Mouse (Mus musculus): ENCODE results near the gene Il27ra.
A peak's percentile ranks its signal among the peaks of the same experiment; 100 is the strongest.
"Not testable (repeated sequence)": the region's sequence is repeated elsewhere in the genome, so short reads cannot be mapped to it uniquely, and the experiment has no call there.

Gene Il27ra

DNA sequence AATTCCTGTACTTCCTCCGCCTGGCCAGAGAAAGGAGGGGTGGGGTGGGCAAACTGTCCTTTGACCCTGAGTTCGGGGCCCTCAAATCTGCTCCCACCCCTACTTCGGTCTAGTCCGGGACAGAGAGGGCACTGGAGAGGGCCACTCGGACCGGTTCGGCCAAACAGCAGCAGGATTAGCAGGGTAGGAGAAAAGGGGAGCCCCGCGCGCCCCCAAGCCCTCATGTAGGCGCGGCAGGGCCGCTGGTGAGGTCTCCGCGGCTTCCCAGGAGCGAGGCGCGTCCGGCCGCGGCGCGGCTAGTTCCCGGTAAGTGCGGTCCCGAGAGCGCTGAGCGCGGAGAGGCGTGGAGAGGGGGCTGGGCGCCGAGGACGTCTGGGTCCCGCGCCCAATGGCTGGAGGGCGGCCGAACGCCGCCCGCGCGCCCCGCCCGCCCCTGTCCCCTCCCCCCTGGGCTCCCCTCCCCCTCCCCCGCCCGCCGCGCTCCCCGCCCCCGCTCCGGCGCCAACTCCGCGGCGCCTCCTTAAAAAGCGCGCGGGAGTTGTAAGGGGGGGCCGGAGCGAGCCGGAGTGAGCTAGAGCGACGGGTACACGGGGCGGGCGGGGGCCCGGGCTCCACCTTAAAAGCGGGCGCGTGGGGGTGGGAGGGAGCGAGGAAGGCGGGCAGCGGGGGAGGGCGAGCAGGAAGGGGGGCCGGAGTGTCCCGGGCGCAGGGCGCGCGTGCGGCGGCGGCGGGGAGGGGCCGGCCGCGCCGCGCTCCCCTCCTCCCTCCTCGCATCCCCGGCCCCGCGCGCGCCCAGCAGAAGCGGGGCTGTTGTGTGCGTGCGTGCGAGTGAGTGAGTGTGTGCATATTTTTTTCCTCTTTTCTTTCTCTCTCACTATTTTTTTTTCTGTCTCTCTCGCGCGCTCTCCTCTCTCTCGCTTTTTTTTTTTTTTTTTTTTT, 45.6 kb downstream of the Il27ra start:
- DNase-seq (ENCODE audit: low spot score in 2 of 2) = peak; percentile 82 to 89

DNA sequence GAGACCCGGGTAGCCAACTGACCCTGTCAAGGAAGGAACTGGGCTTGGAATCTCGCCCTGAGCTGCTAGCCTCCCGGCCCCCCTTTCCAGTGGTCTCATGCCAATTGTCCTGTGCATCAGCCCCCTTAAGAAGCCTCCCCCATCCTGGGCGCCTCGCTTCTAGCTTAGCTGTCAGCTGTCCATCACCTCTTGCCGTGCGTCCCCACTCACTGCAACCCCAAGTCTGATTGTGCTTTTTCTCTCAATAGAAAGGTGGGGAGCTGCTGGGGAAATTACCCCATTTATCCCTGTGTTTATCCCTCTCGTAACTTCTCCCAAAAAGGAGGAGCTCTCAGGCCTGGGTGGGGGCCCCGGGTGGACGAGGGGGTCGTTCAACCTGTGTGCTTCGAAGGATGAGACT, 46.4 kb downstream of the Il27ra start:
- peak in 1 of 2 experiments; percentile 67 for DNase-seq (ENCODE audit: low spot score in 2 of 2)

DNA sequence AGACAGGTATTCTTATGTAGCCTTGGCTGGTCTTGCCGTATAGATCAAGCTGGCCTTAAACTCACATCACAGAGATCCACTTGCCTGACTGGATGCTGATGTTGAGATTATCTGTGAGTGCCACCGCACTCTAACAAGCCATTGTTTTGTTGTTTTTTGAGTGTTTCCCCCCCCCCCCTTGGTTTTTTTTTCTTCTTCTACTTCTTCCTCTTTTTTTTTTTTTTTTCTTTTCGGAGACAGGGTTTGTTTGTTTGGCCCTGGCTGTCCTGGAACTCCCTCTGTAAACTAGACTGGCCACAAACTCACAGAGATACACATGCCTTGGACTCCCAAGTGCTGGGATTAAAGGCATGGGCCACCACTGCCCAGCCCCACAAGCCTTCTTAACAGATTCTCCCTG, 48.4 kb downstream of the Il27ra start:
- no peak for DNase-seq (ENCODE audit: low spot score in 2 of 2)

DNA sequence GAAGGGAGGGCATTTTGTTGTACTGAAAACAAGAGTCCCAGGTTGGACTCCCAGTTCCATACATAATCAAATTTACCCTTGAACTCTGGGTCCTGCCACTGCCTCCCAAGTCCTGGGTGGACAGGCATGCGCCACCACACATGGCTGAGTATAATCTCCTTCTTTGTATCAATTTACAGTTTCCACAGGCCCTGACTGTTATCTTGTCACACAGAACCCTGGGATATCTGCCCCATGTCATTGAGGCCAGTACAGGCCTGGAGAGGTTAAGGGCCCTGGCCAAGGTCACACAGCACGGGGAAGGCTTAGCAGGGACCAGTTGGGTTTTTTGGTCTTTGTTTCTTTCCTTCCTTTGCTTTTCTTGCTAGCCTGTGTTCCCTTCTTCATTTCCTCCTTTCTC, 49.9 kb downstream of the Il27ra start:
- DNase-seq (ENCODE audit: low spot score in 2 of 2) = no peak

DNA sequence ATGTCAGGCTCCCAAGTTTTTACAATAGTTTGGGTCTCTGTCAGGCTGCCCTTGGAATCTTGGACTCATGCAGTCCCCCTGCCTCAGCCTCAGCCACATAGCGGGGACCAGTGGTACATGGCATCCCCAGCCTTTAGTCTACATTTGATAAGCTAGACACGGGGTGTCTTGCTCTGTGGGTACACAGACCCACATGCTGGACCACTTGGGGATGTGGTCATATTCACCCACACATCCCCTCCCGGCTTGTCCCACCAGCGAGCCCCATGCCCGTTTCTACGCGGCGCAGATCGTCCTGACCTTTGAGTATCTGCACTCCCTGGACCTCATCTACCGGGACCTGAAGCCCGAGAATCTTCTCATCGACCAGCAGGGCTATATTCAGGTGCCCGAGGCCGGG, 52.2 kb downstream of the Il27ra start:
- no peak for DNase-seq (ENCODE audit: low spot score in 2 of 2)

DNA sequence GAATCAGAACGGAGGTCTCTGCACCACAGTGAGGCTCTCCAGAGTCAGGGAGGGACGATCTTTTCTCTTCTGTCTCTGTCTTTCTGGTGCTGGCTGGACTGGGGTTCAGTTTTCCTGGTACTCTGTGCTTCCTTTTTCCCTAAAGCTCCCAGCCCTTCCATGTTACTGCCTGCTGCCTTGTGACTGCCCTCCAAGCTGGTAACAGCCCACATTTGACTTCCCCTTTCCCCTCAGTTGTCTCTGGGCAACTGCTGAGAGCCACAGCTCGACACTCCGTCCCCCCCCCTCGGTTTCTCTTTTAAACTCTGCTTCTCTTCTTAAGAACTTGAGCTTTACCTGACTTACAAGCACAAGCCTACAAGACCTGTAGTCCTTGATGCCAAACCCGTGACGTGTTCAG, 53.1 kb downstream of the Il27ra start:
- DNase-seq (ENCODE audit: low spot score in 2 of 2) = no peak

DNA sequence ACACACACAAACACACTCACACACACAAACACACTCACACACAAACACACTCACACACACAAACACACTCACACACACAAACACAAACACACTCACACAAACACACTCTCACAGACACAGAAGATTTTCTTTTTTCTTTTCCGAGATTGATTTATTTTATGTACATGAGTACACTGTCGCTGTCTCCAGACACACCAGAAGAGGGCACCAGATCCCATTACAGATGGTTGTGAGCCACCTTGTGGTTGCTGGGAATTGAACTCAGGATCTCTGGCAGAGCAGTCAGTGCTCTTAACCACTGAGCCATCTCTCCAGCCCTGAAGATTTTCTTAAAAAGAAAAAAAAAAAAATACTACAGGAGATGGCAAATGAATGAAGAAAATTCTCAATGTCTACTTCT, 59.2 kb downstream of the Il27ra start:
- DNase-seq (ENCODE audit: low spot score in 2 of 2) = not testable (repeated sequence)

DNA sequence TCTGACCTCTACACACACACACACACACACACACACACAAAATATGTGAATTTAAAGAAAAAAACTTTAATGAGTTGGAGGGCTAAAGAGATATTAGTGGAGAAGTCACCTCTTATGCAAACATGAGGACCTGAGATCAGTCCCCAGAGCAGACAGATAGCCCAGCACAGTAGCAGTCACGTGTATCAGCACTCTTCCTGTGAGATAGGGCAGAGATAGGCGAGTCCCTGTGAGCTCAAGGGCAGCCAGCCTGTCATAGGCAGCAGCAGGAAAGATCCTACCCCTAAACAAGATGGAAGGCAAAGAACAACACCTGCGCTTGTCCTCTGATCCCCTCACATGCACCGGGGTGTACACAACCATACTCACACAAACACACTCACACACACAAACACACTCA, 59.9 kb downstream of the Il27ra start:
- DNase-seq (ENCODE audit: low spot score in 2 of 2) = peak in 1 of 2 experiments; percentile 50

DNA sequence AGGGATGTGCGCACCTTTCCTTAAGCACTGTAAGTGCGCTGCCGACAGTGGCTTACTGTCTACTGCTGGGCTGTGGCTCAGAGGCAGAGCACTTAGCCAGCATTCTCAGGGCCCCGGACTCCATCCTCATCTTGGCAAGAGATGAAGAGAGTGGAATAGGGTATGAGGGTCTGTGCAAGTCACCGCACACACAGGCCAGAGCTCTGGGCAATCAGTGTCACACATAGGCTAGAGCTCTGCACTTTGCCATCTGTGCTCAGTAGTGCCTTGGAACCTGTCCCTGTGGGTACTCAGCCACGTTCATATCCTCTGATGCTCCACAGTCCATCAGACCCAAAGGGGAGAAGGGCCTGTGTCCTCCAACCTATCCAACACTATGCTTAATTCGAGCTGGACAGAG, 60.9 kb downstream of the Il27ra start:
- DNase-seq (ENCODE audit: low spot score in 2 of 2) = no peak

DNA sequence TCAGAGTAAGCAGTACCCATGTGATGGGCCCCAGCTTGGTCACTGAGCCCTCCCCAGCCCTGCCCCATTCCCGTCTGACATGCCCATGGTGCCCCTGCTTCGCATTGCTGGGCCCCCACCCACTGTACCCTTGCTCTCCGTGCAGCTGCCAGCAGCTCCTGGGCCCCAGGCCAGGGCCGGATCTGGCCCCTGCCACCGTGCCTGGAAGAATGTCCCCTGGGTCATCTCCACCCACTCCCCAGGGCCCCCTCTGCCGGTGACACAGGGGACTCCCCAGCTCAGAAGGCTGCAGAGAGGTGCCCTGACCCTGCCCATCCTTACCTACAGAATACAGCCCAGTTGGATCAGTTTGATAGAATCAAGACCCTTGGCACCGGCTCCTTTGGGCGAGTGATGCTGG, 61.5 kb downstream of the Il27ra start:
- no peak for DNase-seq (ENCODE audit: low spot score in 2 of 2)
